Mouse (Mus musculus): ENCODE results near the gene Emc7.

Emc7 gene

GRCm38 (mm10) chr2:112476554-112476953 is 21.8 kb downstream of the Emc7 start:
- no peak for DNase-seq (ENCODE audit: low read depth)

GRCm38 (mm10) chr2:112480669-112481068 is 25.9 kb downstream of the Emc7 start, which contains the start of gene Chrm5:
TSS of gene Chrm5 (minus strand) at chr2:112480769.
- DNase-seq (ENCODE audit: low read depth) = no peak

- peak; percentile 73 for DNase-seq (ENCODE audit: low read depth)
Observed at GRCm38 (mm10) chr2:112481564-112481963, 26.8 kb downstream of the Emc7 start.

- DNase-seq (ENCODE audit: low read depth) = no peak
Observed at GRCm38 (mm10) chr2:112482533-112483333, 27.9 kb downstream of the Emc7 start.

GRCm38 (mm10) chr2:112483334-112483651 is 28.5 kb downstream of the Emc7 start:
- DNase-seq (ENCODE audit: low read depth) = no peak

- no peak for DNase-seq (ENCODE audit: low read depth)
Observed at GRCm38 (mm10) chr2:112484886-112485285, 30.1 kb downstream of the Emc7 start.

GRCm38 (mm10) chr2:112490483-112491196 is 35.8 kb downstream of the Emc7 start:
- DNase-seq (ENCODE audit: low read depth) = no peak

GRCm38 (mm10) chr2:112491629-112492028 is 36.8 kb downstream of the Emc7 start:
- DNase-seq (ENCODE audit: low read depth) = no peak

- peak; percentile 66 for DNase-seq (ENCODE audit: low read depth)
Observed at GRCm38 (mm10) chr2:112492431-112492855, 37.6 kb downstream of the Emc7 start.

GRCm38 (mm10) chr2:112492856-112493538 is 38.2 kb downstream of the Emc7 start, which contains the start of gene Aven:
TSS of gene Aven (plus strand) at chr2:112492964.
- peak; percentile 80 for DNase-seq (ENCODE audit: low read depth)

- DNase-seq (ENCODE audit: low read depth) = no peak
Observed at GRCm38 (mm10) chr2:112493539-112494260, 38.9 kb downstream of the Emc7 start.

GRCm38 (mm10) chr2:112497851-112498250 is 43.1 kb downstream of the Emc7 start:
- DNase-seq (ENCODE audit: low read depth) = no peak

GRCm38 (mm10) chr2:112501209-112501608 is 46.4 kb downstream of the Emc7 start:
- DNase-seq (ENCODE audit: low read depth) = peak; percentile 85

- DNase-seq (ENCODE audit: low read depth) = no peak
Observed at GRCm38 (mm10) chr2:112503978-112504377, 49.2 kb downstream of the Emc7 start.

GRCm38 (mm10) chr2:112506841-112507435 is 52.1 kb downstream of the Emc7 start:
- no peak for DNase-seq (ENCODE audit: low read depth)

- DNase-seq (ENCODE audit: low read depth) = peak; percentile 45
Observed at GRCm38 (mm10) chr2:112507444-112507843, 52.6 kb downstream of the Emc7 start.

GRCm38 (mm10) chr2:112510140-112510539 is 55.3 kb downstream of the Emc7 start:
- peak; percentile 49 for DNase-seq (ENCODE audit: low read depth)

- DNase-seq (ENCODE audit: low read depth) = no peak
Observed at GRCm38 (mm10) chr2:112513036-112513435, 58.2 kb downstream of the Emc7 start.

- no peak for DNase-seq (ENCODE audit: low read depth)
Observed at GRCm38 (mm10) chr2:112516728-112517127, 61.9 kb downstream of the Emc7 start.

GRCm38 (mm10) chr2:112517218-112517617 is 62.4 kb downstream of the Emc7 start:
- DNase-seq (ENCODE audit: low read depth) = no peak

GRCm38 (mm10) chr2:112518541-112518940 is 63.7 kb downstream of the Emc7 start:
- no peak for DNase-seq (ENCODE audit: low read depth)

Data from 416B (cell line).